Mouse (Mus musculus): ENCODE data around the gene Lix1l.

- no peak for TF ChIP-seq CTCF (conservative IDR thresholded peaks at IDR 0.05; ENCODE audit: low read length)
- no peak for TF ChIP-seq NANOG (IDR thresholded peaks at IDR 0.05; ENCODE audit: borderline replicate concordance, low read length)
- no peak for TF ChIP-seq POU5F1 (IDR thresholded peaks at IDR 0.05; ENCODE audit: borderline replicate concordance, low read length)
Observed at GRCm38 (mm10) chr3:96673514-96673913, 72.6 kb downstream of the Lix1l start.

Data from E14TG2a.4 (cell line).